Mouse (Mus musculus): ENCODE measurements around the gene Six2. TPM values are rescaled to one million over a fixed set of nuclear protein-coding genes. Genes with fewer than 3 reads are reported as not detected.
A peak's percentile ranks its signal among the peaks of the same experiment; 100 is the strongest.

The Six2 gene
- polyA plus RNA-seq, 1 experiment = 0.37 TPM

DNA sequence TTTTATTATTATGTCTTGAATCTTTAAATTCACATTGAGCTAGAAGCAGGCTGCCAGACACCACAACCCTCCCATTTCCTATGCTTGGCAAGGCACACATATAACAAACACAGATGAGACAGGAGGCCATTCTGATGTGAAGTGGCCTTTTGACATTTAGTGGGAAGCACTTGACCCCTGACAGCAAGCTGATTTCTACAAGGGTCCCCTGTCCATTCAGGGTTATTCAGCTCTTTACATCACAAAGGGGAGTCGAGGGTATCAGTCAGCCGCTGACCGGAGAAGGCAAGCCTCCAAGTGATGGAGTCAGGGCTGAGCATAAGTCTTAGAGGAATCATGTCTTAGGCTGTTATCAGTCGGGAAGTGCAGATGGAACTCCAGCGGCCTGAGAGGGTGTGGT is 26.3 kb upstream of the Six2 start:
- Histone ChIP-seq H3K4me1 (ENCODE audit: control insufficient read depth, insufficient read depth, low read length) (no peaks in the 10 kb centered on the region), H3K4me3 (replicated peaks; ENCODE audit: extremely low read depth, low read depth, low read length) (no peak overlapping the region)
- no peak for TF ChIP-seq CTCF (IDR thresholded peaks at IDR 0.05; ENCODE audit: insufficient read depth, low read length)
- TF ChIP-seq POLR2A (IDR thresholded peaks at IDR 0.05; ENCODE audit: borderline replicate concordance, extremely low read depth, low read depth, low read length) = no peak
- DNase-seq = no peak
- WGBS = 62% methylated on average over 5 of the region's 5 CpGs

DNA sequence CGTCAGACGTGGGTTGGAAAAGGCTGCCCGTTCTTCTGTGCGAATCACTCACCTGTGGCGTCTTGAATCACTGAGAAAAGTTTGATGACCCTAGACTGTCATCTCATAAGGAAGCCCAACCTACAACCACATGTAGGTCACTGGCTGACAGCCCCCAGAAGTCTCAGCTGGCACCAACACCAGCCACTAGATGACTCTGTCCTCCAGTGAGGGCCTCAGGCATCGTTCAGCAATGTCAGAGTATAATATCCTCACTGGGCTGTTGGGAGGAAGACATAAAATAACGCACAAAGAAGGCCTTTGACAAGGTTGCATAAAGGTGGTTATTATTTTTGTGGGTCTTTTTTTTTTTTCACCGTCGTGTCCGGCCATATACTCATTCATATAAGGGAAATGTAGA is 24.8 kb upstream of the Six2 start:
- TF ChIP-seq POLR2A (IDR thresholded peaks at IDR 0.05; ENCODE audit: borderline replicate concordance, extremely low read depth, low read depth, low read length) (no peak), CTCF (IDR thresholded peaks at IDR 0.05; ENCODE audit: insufficient read depth, low read length) (no peak)
- no peak for DNase-seq
- WGBS = 84% methylated on average over 10 of the region's 10 CpGs
- Histone ChIP-seq H3K4me1 (ENCODE audit: control insufficient read depth, insufficient read depth, low read length) (no peaks in the 10 kb centered on the region), H3K4me3 (replicated peaks; ENCODE audit: extremely low read depth, low read depth, low read length) (no peak overlapping the region)

DNA sequence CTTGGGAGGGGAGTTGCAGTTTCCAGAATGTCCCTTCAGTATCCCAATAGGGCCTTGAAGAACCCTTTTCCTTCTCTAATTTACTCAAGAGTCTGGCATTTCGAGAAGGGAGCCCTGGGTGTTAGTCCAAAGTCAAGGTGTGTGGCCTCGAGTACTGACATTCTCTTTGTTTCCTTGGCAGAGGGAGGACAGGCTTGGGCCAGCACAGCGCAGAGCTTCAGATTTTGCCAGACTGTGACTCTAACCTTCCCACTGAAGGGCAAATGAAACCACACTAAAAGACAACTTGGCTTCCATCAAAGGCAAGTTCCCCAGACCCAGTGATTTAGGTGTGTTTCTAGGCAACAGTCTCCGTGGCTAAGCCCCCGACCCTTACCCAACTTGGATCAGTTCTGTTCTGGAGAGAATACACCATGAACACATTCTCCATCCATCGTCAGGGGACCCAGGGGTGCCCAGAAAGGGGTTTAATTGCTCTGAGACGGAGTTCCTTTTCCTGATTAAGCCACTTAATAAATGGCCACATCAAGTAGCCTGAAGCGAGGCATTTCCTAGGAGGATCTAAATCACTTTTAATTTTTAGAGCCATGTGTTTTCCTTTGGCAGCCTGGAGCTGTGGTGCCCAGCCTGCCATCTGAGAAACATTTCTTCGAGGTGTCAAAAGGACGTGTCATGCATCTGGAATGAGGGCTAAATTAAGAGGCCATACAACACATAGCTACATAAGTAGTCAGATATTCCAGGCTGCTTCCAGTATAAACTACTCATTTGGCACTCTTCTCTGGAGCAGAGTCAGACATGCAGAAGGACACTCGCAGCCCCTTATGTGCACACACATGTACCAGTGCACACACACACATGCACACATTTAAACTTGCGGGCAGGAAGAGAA is 16.5 kb upstream of the Six2 start:
- TF ChIP-seq CTCF (IDR thresholded peaks at IDR 0.05; ENCODE audit: insufficient read depth, low read length) = no peak
- TF ChIP-seq POLR2A (IDR thresholded peaks at IDR 0.05; ENCODE audit: borderline replicate concordance, extremely low read depth, low read depth, low read length) = no peak
- no peak overlapping the region for H3K4me3 ChIP-seq (replicated peaks; ENCODE audit: extremely low read depth, low read depth, low read length)
- DNase-seq = no peak
- WGBS = 65% methylated on average over 12 of the region's 12 CpGs
- no peaks in the 10 kb centered on the region for H3K4me1 ChIP-seq (ENCODE audit: control insufficient read depth, insufficient read depth, low read length)

DNA sequence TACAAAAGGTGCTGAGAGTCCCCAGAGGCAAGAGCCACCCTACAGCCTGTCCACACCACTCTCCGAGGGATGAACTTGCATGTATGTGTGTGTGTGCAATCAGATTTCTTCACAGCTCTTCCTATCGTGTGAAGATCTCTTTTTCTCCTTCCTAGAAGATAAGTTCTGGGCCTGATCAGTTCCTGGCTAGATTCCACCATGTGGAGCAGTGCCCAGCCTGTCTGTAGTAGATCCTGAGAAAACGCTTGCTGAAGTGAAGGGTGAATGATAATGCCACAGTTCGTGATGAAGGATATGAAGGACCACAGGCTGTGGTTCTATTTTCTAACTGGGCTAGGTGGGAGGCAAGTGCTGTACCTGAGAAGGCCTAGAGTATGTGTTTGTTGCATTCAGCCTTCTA is 12.0 kb upstream of the Six2 start:
- H3K4me1 ChIP-seq (ENCODE audit: control insufficient read depth, insufficient read depth, low read length) = no peaks in the 10 kb centered on the region
- no peak for TF ChIP-seq CTCF (IDR thresholded peaks at IDR 0.05; ENCODE audit: insufficient read depth, low read length)
- no peak for TF ChIP-seq POLR2A (IDR thresholded peaks at IDR 0.05; ENCODE audit: borderline replicate concordance, extremely low read depth, low read depth, low read length)
- no peak overlapping the region for H3K4me3 ChIP-seq (replicated peaks; ENCODE audit: extremely low read depth, low read depth, low read length)
- no peak for DNase-seq
- 63% methylated on average over 4 of the region's 4 CpGs for WGBS

DNA sequence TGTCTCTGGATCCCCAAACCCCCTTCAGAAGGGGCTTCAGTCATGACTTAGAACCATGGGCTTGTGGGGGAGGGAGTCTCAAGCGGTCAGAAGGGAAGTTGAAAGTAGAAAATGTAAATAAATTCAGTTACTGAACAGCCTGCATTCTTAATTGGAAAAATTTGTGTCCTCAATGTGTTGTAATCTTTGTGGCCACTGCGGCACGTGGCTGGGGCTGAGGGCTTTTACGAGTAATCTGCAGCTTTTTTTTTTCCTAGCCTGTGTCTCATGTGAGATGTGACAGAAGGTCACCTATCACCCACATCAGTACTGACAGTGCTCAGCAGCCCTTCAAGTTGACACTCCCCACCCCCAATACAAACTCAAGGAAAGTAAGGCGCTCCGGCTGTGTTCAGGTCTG is 10.6 kb upstream of the Six2 start:
- DNase-seq = no peak
- WGBS = 66% methylated on average over 6 of the region's 6 CpGs
- Histone ChIP-seq H3K4me3 (replicated peaks; ENCODE audit: extremely low read depth, low read depth, low read length) (no peak overlapping the region), H3K4me1 (ENCODE audit: control insufficient read depth, insufficient read depth, low read length) (no peaks in the 10 kb centered on the region)
- TF ChIP-seq POLR2A (IDR thresholded peaks at IDR 0.05; ENCODE audit: borderline replicate concordance, extremely low read depth, low read depth, low read length) (no peak), CTCF (IDR thresholded peaks at IDR 0.05; ENCODE audit: insufficient read depth, low read length) (no peak)

DNA sequence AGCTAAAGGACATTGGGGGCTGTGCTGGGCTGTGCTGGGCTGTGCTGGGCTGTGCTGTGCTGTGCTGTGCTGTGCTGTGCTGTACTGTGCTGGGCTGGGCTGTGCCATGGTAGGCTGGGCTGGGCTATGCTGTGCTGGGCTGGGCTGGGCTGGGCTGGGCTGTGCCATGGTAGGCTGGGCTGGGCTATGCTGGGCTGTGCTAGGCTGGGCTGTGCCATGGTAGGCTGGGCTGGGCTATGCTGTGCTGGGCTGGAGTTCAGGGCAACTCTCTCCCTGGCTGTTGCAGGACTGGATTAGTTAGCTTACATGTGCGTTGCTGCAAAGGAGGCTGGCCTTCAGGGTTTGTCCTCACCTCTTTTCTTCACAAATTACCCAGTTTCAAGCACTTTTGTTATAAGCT is 9.9 kb upstream of the Six2 start:
- no peak for TF ChIP-seq CTCF (IDR thresholded peaks at IDR 0.05; ENCODE audit: insufficient read depth, low read length)
- no peak for TF ChIP-seq POLR2A (IDR thresholded peaks at IDR 0.05; ENCODE audit: borderline replicate concordance, extremely low read depth, low read depth, low read length)
- H3K4me3 ChIP-seq (replicated peaks; ENCODE audit: extremely low read depth, low read depth, low read length) = no peak overlapping the region
- no peak for DNase-seq
- no peaks in the 10 kb centered on the region for H3K4me1 ChIP-seq (ENCODE audit: control insufficient read depth, insufficient read depth, low read length)
- WGBS = 73% methylated on average over 1 of the region's 1 CpGs

DNA sequence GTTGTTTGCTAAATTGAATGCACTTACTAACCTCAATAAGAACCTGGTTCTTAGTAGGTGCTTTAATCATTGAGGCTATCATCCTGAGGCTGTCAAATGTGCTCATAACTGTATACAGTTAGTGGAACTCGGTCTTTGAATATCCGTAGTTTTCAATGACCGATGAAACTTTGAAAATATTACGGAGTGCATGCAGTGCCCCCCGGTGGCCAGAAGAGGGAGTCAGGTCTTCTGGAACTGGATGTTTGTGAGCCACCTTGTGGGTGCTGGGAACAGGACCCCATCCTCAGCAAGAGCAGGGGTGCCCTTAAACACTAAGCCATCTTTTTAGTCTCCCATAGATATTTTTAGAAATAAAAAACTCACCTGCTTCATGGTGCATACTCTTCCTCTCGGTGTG is 6.4 kb upstream of the Six2 start:
- no peaks in the 10 kb centered on the region for H3K4me1 ChIP-seq (ENCODE audit: control insufficient read depth, insufficient read depth, low read length)
- WGBS = 78% methylated on average over 6 of the region's 6 CpGs

DNA sequence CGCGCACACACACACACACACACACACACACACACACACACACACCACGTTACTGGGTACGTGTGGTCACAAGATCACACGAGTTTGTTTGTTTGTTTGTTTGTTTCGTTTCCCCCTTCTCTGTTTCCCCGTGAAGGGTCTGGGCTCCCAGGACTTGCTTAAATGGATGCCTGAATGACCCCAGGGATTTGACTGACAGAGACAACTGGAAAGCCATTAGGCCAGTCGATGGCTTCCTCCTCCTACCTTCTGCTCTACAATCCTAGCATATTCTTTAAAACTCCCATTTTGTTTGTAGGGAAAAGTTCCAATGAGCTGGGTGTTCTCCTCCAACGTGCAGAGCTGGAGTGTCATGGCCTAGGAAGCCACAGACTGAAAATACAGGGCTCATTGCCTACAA is 5.0 kb upstream of the Six2 start:
- no peak for DNase-seq
- no peak overlapping the region for H3K4me3 ChIP-seq (replicated peaks; ENCODE audit: extremely low read depth, low read depth, low read length)
- H3K4me1 ChIP-seq (ENCODE audit: control insufficient read depth, insufficient read depth, low read length) = no peaks in the 10 kb centered on the region
- TF ChIP-seq CTCF (IDR thresholded peaks at IDR 0.05; ENCODE audit: insufficient read depth, low read length) = no peak
- no peak for TF ChIP-seq POLR2A (IDR thresholded peaks at IDR 0.05; ENCODE audit: borderline replicate concordance, extremely low read depth, low read depth, low read length)
- WGBS = 18% methylated on average over 9 of the region's 9 CpGs

More for the DNA sequence above, 6.4 kb upstream of the Six2 start:
- H3K4me3 ChIP-seq (replicated peaks; ENCODE audit: extremely low read depth, low read depth, low read length) = no peak overlapping the region
- DNase-seq = no peak
- TF ChIP-seq CTCF (IDR thresholded peaks at IDR 0.05; ENCODE audit: insufficient read depth, low read length) (0 out of 2 replicates have a peak, but pooled peaks have one; percentile 3), POLR2A (IDR thresholded peaks at IDR 0.05; ENCODE audit: borderline replicate concordance, extremely low read depth, low read depth, low read length) (no peak)

DNA sequence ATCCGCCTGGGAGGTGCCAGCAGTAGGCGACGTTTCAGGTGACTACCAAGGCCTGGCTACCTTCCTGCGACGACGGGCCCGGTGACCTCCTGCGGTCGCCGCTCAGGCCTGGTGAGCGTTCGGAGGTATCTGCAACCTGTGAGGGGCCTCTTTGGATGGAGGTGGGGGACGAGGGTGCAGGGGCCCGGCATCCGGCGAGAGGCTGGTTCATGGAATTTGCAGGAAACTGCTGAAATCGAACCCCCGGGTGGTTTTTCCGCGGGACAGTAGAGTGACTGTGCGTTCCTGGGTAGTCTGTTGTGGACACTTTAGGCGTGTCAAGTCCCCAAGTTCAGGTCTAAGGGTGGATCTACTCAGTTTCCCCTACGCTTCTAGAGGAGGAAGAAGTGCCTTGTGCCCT is 4.5 kb upstream of the Six2 start:
- TF ChIP-seq POLR2A (IDR thresholded peaks at IDR 0.05; ENCODE audit: borderline replicate concordance, extremely low read depth, low read depth, low read length) (no peak), CTCF (IDR thresholded peaks at IDR 0.05; ENCODE audit: insufficient read depth, low read length) (no peak)
- no peak for DNase-seq
- no peak overlapping the region for H3K4me3 ChIP-seq (replicated peaks; ENCODE audit: extremely low read depth, low read depth, low read length)
- WGBS = 8% methylated on average over 23 of the region's 23 CpGs
- H3K4me1 ChIP-seq (ENCODE audit: control insufficient read depth, insufficient read depth, low read length) = peaks cover 2% of the 10 kb centered on the region; the same call in 1 of the 2 replicates
